Mouse (Mus musculus) layer of hippocampus, postnatal 10 days (tissue): Measurements from ENCODE around the gene Psapl1. TPM values are rescaled to one million over a fixed set of nuclear protein-coding genes. Genes with fewer than 3 reads are reported as not detected.

Experiments used
- DNase-seq, 2 experiments: peaks; one replicate each; pipeline ENCODE4 v3.0.0; 2021; ENCODE audit warnings: low spot score in 2 of 2
- long read RNA-seq: library from polyadenylated mRNA; stranded (forward); transcript quantifications from one replicate; pipeline ENCODE4 v2.0.0, GENCODE M21; 2023
- total RNA-seq, 2 experiments: library from RNA; stranded (reverse); gene quantifications; 2 replicates each; pipeline ENCODE4 v1.2.3; 2021

The Psapl1 gene
- total RNA-seq, result not detected
- long read RNA-seq, result 0 reads

DNA sequence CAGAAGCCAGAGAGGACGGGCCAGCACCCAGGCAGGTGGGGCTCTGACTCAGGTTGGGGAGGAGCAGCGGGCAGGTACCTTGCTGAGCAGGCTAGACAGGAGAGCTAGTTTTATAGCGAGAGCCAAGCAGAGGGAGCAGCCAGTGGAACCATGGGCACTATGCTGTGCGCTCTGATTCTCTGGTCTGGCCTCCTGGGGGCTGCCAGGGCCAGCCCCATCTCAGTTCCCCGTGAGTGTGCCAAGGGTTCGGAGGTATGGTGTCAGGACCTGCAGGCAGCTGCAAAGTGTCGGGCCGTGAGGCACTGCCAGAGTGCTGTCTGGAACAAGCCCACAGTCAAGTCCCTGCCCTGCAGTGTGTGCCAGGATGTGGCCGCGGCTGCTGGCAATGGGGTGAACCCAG is at the start of gene Psapl1:
Gene Psapl1, plus strand, starts transcription at position 106 of the 400 bp plus-strand sequence.
- no peak for DNase-seq

DNA sequence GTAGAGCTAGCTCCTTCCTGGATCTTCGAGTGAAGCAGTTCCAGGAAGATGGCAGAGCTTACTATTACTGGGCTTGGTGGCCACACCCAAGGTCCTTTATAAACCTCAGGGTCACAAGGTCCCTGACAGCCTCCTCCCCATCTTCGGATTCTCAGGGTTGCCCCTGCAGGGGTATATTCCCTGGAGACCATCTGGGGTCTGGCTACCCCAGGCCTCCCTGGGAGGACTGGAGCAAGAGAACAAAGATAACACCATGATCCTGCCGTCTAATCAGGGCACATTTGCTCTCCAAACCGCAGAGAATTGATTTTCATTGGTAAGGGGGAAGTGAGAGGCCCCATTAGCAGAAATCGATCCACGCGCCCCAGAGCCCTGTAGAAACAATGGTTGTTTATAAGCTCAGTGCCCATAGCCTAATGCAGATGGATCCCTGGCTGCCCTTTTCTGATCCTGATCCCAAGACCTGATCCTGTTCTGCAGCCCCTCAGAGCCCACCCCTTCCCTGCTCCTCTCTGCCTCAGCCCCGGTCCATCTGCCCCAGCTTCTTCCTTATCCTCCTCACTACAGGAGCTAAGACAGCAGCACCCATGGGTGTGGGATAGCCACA is 48.8 kb upstream of the Psapl1 start:
- no peak for DNase-seq

DNA sequence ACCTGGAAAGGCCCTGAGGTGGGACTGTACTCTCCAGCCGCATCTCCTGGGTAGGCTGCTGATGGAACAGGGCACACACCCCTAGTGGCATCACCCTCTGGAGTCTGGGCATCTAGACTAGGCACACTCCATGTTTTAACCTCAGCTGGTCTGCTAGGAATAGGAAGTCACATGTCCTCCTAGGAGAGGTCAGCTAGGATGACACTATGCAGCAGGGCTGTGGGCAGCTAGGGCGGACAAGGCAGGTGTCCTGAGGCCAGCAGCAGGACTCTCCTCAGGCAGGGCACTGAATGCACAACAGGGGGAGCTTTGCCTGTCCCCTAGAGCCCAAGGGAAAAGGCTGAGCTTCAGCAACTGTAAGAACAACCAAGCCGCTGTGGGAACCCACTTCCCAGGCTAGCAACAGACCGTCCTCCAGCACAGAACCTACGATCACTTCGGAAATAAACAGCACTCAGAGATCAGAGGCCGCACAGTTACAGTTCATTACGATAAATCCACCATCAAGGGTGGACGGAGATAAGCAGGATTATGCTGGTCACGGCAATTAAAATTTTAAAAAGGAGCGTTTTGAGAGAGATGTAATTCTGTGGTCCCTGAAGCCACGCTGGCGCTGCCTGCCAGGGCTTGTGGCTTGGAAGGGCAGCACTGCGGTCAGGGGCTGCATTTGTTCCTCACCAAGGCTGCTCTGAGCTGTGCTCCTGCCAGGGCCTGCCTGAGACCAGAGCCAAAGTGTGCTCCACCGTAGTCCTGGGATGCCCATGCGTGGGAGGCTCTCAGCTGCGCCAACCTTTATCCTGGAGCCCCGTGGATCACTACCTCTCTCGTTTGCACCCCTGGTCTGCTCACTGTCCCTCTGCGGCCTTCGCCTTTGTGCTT is 38.2 kb upstream of the Psapl1 start:
- DNase-seq, result peak in 1 of 2 experiments; percentile 32

DNA sequence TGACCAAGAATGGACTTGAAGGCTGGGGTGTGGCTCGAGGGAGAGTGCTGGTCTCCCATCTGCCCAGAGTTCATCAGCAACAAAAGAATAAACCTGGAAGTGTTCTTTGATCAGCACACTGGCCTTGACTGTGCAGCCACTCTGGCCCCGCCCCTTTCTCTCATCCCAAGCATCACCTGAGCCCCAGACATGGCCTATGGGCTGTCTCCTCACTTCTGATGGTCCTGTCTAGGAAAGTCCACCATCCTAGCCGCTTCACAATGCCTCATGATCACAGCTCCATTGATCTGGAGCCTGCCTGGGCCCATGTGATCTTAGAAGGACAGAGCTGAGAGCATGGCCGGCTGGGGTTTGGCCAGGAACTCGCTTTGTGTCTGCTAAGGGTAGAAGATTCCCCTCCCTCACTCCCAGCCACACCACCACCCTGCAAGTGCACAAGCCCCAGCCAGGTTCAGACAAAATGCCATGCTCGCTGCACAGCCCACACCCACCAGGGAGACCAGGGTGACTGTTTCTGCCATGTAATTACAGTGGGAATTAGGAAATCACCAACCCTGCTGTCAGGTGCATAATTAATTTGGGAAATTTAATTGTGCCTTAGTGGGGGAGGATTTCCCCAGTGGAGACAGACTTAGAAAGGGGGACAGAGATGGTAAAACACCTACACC is 37.3 kb upstream of the Psapl1 start:
- no peak for DNase-seq

DNA sequence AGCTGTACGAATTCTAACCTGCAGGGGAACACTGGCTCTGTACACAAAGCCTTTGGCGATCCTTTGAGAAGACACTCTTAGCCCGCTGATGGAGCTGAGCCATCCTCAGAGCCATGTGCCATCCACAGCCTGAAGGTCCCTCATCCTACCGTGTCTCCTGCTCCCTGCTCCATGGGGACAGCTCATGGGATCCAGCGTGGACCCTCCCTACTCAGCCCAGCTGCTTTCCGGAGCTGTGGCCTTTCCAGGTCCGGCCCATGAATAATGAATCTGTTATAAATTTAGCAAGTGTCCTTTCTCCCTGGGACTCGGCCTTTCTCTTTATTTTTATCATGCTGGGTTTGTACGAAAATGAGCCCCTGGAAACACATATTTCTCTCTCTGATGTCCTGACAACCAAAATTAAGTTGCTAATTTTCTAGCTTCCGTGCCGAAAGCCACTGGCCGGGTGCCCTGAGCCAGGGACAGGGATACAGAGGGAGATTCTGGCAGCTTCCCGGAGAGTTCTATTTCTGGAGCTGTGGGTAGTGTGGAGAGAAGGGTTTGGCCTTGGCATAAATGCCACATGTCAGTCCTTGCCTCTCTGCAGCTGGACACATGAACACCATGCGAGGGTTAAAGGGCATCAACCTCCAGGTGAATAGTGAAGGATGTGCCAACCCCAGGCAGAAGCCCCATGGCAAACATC is 34.7 kb upstream of the Psapl1 start:
- DNase-seq, result peak; percentile 53 to 68

DNA sequence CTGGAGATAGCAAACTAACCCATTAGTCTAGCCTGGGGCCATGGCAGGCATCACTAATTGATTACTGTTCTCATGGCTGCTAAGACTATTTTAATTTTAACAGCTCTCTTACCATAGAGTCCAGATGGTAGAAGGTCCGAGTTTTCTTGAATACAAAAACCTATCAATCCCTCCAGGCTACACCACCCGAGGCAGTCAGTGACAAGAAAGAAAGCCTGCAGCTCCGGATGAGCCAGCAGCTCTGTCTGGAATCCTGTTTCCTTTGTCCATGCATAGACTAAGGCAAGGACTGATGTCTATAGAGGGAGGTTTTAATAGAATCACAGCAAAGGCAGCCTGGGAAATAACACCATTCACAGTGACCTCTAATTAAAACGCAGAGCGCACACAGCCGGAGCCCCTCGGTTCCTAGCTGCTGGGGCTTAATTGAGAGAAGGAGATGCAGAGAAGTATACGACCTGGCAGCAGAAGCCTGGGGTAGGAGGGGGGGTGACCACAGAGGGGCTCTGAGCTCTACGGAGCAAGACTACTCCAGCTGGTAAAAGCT is 29.2 kb upstream of the Psapl1 start:
- DNase-seq, result no peak

DNA sequence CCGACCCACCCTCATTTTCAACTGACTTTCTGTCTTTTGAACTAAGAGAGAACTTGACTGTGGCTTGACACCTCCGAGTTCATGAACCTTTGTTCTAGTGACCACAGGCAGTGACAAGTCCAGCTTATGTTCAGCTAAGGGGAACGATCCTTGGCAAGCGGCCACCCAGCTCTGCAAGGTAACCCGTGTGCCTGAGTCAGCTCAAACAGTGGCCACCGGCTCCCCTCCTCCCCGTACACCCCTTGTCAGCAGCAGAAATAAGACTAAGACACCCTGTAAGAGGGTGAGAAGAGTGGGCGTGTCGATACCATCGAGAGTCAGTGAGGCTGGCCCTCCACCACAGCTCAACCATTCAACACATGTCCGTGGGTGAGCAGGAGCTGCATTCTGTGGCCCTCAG is 27.4 kb upstream of the Psapl1 start:
- DNase-seq, result no peak

DNA sequence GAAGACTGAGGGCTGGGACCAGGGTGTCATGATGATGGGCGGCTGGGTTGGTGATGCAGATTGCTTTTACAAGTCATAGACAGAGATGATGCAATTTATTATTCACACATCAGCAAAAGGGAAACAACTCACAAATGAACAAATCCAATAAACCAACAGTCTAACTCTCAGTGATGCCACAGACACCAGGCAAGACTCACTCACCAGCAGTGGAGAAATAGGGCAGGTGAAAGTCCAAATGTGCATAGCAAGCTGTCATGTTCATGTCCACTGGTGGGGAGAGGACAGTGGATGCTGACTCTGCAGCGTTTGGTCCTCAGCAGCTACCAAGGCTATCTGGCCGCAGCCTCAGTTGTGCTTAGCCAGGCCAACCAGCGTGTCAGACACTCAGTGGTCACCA is 26.9 kb upstream of the Psapl1 start:
- DNase-seq, result no peak

DNA sequence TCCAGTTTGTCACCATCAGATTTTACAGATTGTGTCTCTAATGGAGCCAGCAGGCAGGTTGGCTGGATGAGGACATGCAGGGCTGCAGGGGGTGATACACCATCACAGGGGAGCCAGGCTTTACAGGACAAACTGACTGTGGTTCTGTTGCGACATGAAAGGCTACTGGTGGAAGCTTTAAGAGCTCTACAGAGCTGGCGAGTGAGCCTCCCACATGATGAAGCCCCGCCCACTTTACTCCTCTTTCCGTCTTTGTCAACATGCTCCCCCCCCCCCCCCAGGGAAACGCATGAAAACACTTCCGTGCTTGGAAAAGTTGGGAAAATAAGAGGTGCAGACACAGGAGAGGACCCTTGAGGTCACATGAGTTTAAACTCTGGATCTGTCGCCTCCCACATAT is 25.6 kb upstream of the Psapl1 start:
- DNase-seq, result no peak

DNA sequence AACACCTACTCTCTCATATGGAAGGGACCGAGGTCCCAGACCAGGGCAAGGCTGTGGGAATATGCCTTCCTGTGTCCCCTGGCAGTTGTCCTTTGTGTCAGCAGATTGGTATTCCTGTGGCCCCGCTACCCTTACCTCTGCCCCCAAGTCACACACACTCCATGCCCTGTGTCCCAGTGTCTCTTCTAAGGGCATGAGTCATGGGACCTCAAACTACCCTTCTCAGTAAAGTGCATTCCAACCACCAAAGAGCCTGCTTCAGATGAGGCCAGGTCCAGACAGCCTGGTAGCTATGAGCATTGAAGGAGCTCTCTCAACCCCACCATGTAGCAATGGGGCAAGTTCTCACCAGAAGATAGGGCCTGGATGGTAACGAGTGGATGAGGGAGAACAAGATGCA is 25.0 kb upstream of the Psapl1 start:
- DNase-seq, result no peak

DNA sequence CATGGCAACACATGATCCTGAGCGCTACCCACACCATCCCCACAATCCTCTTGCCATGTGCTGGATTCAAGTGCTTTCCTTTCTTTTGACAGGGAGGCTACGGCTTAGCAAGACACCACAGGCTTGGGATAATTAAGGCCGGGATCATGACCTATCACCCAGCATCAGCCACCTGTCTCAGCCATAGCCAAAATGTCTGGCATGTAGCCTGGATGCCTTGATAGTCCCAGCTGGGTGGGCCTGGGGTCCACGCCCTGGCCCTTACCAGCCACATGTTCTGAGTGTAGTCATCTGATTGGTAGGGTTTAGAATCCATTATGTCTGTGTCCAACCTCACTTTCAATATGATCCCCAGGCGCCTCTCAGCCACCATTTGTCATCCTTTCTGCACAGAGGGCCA is 24.1 kb upstream of the Psapl1 start:
- DNase-seq, result no peak

DNA sequence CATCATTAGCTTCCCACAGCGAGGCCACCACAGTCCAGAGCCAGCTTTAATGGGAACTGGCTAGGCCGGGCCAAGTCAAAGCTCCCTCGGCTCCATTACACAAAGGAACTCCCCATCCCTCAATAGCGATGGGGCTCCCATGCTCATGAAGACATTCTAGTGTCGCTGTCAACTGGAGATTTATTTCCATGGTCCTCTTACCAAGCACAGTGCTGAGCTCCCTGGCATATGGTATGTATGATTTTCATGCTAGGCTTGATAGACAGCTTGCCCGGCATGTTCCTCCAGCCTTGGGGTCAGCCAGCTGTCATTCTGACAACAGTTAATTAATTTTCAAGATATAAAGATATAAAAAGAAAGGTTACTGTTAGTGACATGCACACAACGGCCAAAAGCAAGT is 21.5 kb upstream of the Psapl1 start:
- no peak for DNase-seq

DNA sequence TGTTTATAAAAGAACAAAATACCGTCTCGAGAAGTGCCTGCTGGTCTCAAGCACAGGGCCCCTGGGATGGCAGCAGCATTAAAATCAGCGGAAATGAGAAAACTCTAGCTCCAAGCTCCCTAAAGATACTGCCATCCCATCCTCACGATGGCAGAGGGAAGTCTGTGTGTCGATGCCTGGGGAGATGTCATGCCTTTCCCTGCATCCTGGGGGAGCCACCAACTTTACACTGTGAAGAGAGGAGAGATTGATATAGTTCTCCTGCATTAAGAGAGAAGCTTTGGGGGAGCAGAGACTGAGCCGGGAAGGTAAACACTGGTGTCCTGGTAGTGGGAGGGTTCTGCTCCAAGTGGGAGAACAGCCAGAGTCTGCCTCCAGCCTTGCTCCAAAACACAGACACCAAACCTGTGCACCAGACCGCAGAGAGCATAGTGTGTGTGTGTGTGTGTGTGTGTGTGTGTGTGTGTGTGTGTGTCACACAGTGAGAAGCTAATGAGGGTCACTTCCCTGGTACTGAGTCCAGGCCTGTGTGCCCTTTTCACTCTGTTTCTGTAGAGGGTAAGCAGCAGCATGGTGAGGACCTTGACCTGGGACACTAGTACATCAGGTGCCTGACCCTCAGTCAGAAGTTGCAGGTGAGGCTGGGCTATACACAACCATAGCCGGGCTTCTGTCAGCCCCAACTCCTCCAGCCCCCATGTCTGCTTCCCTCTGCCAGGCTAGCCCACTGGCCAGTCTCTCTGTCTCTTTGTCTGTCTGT is 17.3 kb upstream of the Psapl1 start:
- DNase-seq, result no peak

DNA sequence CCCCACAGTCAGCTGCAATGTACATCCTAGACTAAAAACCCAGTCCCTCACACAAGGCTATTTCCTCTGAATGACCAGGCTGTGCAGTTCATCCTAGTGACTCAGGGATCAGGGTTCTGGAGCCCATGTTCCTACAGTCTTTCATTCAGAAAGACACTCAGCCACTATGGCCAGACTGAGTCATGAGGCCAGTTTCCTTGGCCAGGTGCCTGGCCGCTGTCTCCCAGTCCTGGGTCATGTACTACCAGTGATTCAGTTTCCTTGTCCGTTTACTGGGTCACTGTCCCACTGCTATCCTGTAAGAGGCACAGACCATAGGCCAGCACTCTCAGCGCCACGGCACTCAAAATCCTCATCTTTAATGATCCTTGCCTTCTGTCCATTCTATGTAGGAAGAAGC is 15.5 kb upstream of the Psapl1 start:
- DNase-seq, result no peak

DNA sequence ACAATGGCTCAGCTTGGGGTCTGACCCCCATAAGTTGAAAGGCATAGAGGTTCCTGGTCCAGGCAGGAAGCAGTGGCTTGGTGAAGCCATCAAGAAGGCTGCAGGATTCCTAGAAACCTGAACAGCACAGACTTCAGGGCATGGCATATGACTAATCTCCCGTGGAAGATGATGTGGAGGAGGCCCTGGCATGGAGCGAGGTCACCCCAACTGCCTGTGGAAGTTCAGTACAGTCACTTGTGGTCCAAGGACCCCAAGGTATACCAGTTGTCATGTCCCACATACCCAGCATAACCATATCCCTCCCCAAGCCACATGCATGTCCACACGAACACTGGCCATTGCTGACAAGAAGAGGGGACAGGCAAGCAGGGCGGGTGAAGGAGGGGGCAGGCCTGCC is 12.5 kb upstream of the Psapl1 start:
- no peak for DNase-seq

DNA sequence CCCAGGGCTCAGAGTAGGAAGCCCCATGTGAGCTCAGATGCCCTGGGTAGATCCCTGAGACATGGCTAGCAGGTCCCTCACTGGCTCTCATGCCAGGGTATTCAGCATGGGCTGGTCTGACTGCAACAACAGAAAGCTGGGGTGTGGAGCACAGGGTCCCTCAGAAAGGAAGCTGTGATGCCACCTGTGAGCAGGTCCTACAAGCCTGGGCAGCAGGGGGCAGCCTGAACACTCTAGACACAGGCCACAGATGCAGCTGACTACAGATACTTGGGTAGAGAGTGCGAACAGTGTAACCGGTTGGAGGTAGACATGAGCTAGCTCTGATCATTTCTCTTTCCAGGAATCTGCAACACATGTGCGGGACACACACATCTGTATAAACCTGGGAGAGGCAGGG is 11.9 kb upstream of the Psapl1 start:
- DNase-seq, result no peak

DNA sequence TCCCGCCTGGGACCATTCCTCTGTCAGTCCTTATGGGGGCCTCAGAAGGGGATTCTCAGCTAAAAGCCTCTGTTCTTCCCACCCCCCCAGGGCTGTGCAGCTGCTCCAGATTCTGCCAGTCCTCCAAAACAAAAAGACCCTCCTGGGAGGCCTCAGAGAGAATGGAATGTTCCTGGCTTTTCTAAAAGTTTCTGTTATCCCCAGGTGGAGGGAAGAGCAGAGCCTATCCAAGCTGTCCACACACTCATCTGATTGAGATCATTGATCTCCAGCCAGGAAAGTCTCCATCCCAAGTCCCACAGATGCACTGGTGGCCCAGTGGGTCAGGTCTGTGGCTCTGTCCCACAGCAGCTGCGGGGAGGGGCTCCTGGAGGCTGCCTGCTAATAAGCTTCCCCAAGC is 11.1 kb upstream of the Psapl1 start:
- DNase-seq, result no peak

DNA sequence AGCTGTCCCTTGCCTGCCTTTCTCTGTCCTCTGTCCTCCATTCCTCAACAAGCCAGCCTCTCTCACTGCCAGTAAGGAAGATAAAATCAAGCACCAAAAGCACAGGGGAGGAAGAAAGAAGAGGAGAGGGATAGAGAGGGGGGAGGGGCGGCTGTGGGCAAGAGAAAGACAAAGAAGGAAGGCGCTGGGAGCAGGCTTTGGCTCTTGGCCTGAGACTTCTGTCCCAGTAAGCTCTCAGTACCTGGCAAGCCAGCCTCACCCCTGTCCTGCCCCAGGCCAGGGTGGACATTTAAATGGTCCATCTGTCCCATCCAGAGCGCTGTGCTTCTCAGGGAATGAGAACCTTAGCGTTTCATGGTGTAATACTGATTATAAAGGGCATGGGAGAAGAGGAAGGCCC is 9.2 kb upstream of the Psapl1 start:
- no peak for DNase-seq

DNA sequence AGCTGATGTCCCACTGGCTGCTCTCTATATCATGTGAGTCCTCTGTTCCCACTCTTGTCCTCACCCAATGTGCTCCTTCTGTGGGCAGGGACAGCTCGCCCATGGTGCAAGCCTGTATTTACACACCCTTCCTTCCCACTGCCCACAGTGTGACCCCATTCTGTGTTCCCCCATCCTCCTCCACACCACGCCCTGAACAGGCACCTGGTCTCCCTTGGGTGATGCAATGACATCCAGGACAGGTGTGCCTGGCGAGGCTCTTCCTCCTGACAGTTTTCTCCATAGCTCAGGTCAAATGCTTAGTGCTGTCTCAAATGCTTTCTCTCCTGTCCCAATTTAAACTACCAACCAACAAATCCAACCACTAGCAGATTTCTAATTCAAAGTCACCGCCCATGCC is 8.4 kb upstream of the Psapl1 start:
- no peak for DNase-seq

DNA sequence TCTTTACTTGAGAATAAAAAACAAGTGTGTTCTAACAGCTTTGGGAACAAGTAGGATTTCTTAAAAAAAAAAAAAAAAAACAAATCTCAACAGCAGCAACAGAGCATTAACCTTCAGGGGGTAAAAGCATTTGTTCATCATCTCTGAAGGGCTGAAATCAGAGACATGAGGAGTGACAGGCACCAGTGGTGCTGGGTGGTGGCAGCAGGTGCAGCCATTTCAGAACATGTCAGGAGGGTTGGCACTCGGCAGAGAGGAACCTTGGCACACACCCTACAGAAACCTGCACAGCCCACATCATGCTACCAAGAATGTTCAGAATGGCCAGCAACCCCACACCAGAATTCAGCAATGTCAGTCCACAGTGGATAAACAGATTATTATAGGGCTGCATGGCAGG is 4.3 kb upstream of the Psapl1 start:
- no peak for DNase-seq

DNA sequence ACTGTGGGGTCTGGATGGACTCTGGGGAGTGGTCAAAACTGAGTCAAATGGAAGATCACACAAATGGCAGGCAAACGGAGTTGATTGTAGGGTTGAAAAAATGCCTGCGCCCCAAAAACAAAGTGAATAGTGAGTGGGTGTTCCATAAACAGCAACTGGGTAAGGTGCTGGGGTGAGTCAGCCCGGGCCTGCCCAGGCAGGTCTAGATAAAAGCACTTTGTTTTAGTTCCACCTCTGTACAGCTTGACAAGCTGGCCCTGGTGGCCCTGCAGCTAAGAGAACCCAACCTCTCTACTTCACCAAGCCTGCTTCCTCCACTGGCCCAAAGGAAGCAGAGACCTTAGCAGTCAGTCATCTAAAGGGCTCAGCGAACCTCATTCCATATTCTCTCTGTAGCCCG is 1.0 kb upstream of the Psapl1 start:
- no peak for DNase-seq
